Mouse (Mus musculus): Measurements from ENCODE around the gene Emilin2.
"Not testable (repeated sequence)": the region's sequence is repeated elsewhere in the genome, so short reads cannot be mapped to it uniquely, and the experiment has no call there.

The Emilin2 gene

GRCm38 (mm10) chr17:71311340-71312171 lies at the start of gene Emilin2:
TSS of gene Emilin2 (minus strand) at chr17:71311978.
- DNase-seq (ENCODE audit: low spot score in 2 of 2), result no peak

- no peak for DNase-seq (ENCODE audit: low spot score in 2 of 2)
Measured at GRCm38 (mm10) chr17:71355526-71355925, 43.7 kb upstream of the Emilin2 start.

GRCm38 (mm10) chr17:71354205-71354604 lies 42.4 kb upstream of the Emilin2 start:
- DNase-seq (ENCODE audit: low spot score in 2 of 2), result no peak

GRCm38 (mm10) chr17:71348188-71348587 lies 36.4 kb upstream of the Emilin2 start:
- DNase-seq (ENCODE audit: low spot score in 2 of 2), result no peak

GRCm38 (mm10) chr17:71342006-71342405 lies 30.2 kb upstream of the Emilin2 start:
- no peak for DNase-seq (ENCODE audit: low spot score in 2 of 2)

- no peak for DNase-seq (ENCODE audit: low spot score in 2 of 2)
Measured at GRCm38 (mm10) chr17:71338627-71339026, 26.8 kb upstream of the Emilin2 start.

GRCm38 (mm10) chr17:71337546-71337945 lies 25.8 kb upstream of the Emilin2 start:
- no peak for DNase-seq (ENCODE audit: low spot score in 2 of 2)

- DNase-seq (ENCODE audit: low spot score in 2 of 2), result no peak
Measured at GRCm38 (mm10) chr17:71336421-71336820, 24.6 kb upstream of the Emilin2 start.

GRCm38 (mm10) chr17:71332298-71332697 lies 20.5 kb upstream of the Emilin2 start:
- no peak for DNase-seq (ENCODE audit: low spot score in 2 of 2)

- not testable (repeated sequence) for DNase-seq (ENCODE audit: low spot score in 2 of 2)
Measured at GRCm38 (mm10) chr17:71320731-71321130, 9.0 kb upstream of the Emilin2 start.

- no peak for DNase-seq (ENCODE audit: low spot score in 2 of 2)
Measured at GRCm38 (mm10) chr17:71319361-71319760, 7.6 kb upstream of the Emilin2 start.

GRCm38 (mm10) chr17:71317571-71317970 lies 5.8 kb upstream of the Emilin2 start:
- no peak for DNase-seq (ENCODE audit: low spot score in 2 of 2)

- DNase-seq (ENCODE audit: low spot score in 2 of 2), result no peak
Measured at GRCm38 (mm10) chr17:71314315-71314714, 2.5 kb upstream of the Emilin2 start.

GRCm38 (mm10) chr17:71310486-71311339 lies 1.1 kb downstream of the Emilin2 start:
- peak in 1 of 2 experiments; percentile 26 for DNase-seq (ENCODE audit: low spot score in 2 of 2)

GRCm38 (mm10) chr17:71309711-71310485 lies 1.9 kb downstream of the Emilin2 start:
- no peak for DNase-seq (ENCODE audit: low spot score in 2 of 2)

GRCm38 (mm10) chr17:71309141-71309540 lies 2.6 kb downstream of the Emilin2 start:
- no peak for DNase-seq (ENCODE audit: low spot score in 2 of 2)

- no peak for DNase-seq (ENCODE audit: low spot score in 2 of 2)
Measured at GRCm38 (mm10) chr17:71308296-71308695, 3.5 kb downstream of the Emilin2 start.

GRCm38 (mm10) chr17:71307251-71307790 lies 4.5 kb downstream of the Emilin2 start:
- DNase-seq (ENCODE audit: low spot score in 2 of 2), result no peak

- no peak for DNase-seq (ENCODE audit: low spot score in 2 of 2)
Measured at GRCm38 (mm10) chr17:71306716-71307115, 5.1 kb downstream of the Emilin2 start.

- DNase-seq (ENCODE audit: low spot score in 2 of 2), result no peak
Measured at GRCm38 (mm10) chr17:71306091-71306490, 5.7 kb downstream of the Emilin2 start.

GRCm38 (mm10) chr17:71303444-71303843 lies 8.3 kb downstream of the Emilin2 start:
- no peak for DNase-seq (ENCODE audit: low spot score in 2 of 2)

GRCm38 (mm10) chr17:71301413-71301812 lies 10.4 kb downstream of the Emilin2 start:
- DNase-seq (ENCODE audit: low spot score in 2 of 2), result no peak
